15 mouse cellular contexts compared by ENCODE assay signal in genomic region chr3:68555087-68555662, GRCm38 (mm10).
DNase-seq lines count a peak whose midpoint lies in the region; ATAC-seq lines count a peak whose summit lies in the region.
"Had no signal": no experiment of that assay in that cellular context is flagged by ENCODE, and none has a peak within 500 bp of the region (broad histone marks: within the 10 kb centered on the region; RNA-seq: fewer than 3 reads in every experiment).

No protein-coding gene starts in this region.

- no peaks in the 10 kb centered on the region for H3K27me3 ChIP-seq in heart, embryonic 15.5 days
- no peaks in the 10 kb centered on the region for H3K27me3 ChIP-seq in forebrain, embryonic 14.5 days (replicated peaks; ENCODE audit: control insufficient read depth, insufficient read depth, low read length)
- H3K27me3 ChIP-seq: neural tube, embryonic 12.5 days had no signal

- no peak overlapping the region for H3K4me2 ChIP-seq in heart, embryonic 15.5 days
- H3K4me2 ChIP-seq in forebrain, embryonic 14.5 days (ENCODE audit: low read length): no peak overlapping the region
- H3K4me2 ChIP-seq: neural tube, embryonic 12.5 days had no signal

- no peak overlapping the region for H3K9ac ChIP-seq in heart, embryonic 15.5 days
- no peak overlapping the region for H3K9ac ChIP-seq in forebrain, embryonic 14.5 days (ENCODE audit: low read length)
- H3K9ac ChIP-seq: neural tube, embryonic 12.5 days had no signal

- no peaks in the 10 kb centered on the region for H3K36me3 ChIP-seq in heart, embryonic 15.5 days
- H3K36me3 ChIP-seq in forebrain, embryonic 14.5 days (ENCODE audit: control insufficient read depth, insufficient read depth, low read length): no peaks in the 10 kb centered on the region
- H3K36me3 ChIP-seq: neural tube, embryonic 12.5 days had no signal

- peaks cover 26% of the 10 kb centered on the region for H3K4me1 ChIP-seq in heart, embryonic 15.5 days (replicated peaks)
- H3K4me1 ChIP-seq in forebrain, embryonic 14.5 days (ENCODE audit: control insufficient read depth, insufficient read depth, low read length): no peaks in the 10 kb centered on the region

- ATAC-seq in heart, embryonic 15.5 days (replicated peaks; ENCODE audit: insufficient number of reproducible peaks, insufficient read depth, low FRiP score, low read depth): peak; percentile 24; the same call in 1 of the 2 replicates
- ATAC-seq in common myeloid progenitor, adult 5-6 weeks (replicated peaks; ENCODE audit: low read depth, poor library complexity, severe bottlenecking): peak; percentile 60
- no peak for ATAC-seq in forebrain, embryonic 14.5 days
- ATAC-seq: CD4-positive, CD25-positive, alpha-beta regulatory T cell, adult 4 months; forebrain, embryonic 16.5 days had no signal

- no peak overlapping the region for H3K27ac ChIP-seq in heart, embryonic 15.5 days
- no peak overlapping the region for H3K27ac ChIP-seq in forebrain, embryonic 14.5 days (ENCODE audit: low read depth, low read length)
- H3K27ac ChIP-seq: neural tube, embryonic 12.5 days had no signal

- DNase-seq in heart, adult 18-20 months: no peak
- peak; percentile 73 for DNase-seq in 416B (ENCODE audit: low read depth)
- DNase-seq in lung, postnatal 25 days (ENCODE audit: low spot score): peak; percentile 28
- DNase-seq in forebrain, embryonic 14.5 days (ENCODE audit: low spot score): no peak
- DNase-seq in adrenal gland, adult 2 months: no peak
- DNase-seq: adrenal gland, postnatal 25 days; cerebellum, adult 8-10 months; kidney, postnatal 14 days; thymus, adult 18-20 months had no signal

- 29% methylated on average over 4 of the region's 4 CpGs for WGBS in heart, embryonic 15.5 days
- WGBS in forebrain, embryonic 14.5 days: 85% methylated on average over 4 of the region's 4 CpGs

- no peak overlapping the region for H3K4me3 ChIP-seq in heart, embryonic 15.5 days
- H3K4me3 ChIP-seq in forebrain, embryonic 14.5 days (ENCODE audit: low read depth, low read length): no peak overlapping the region
- H3K4me3 ChIP-seq: megakaryocyte, embryonic 14.5 days; neural tube, embryonic 12.5 days had no signal

- H3K9me3 ChIP-seq in heart, embryonic 15.5 days (replicated peaks): no peaks in the 10 kb centered on the region
- no peaks in the 10 kb centered on the region for H3K9me3 ChIP-seq in forebrain, embryonic 14.5 days (replicated peaks; ENCODE audit: control insufficient read depth, low read length)
- H3K9me3 ChIP-seq: megakaryocyte, embryonic 14.5 days; neural tube, embryonic 12.5 days had no signal

Comparison
In these comparisons a context has a peak if more than half of its experiments do, and no peak if none do; other contexts are left out.
1. DNase-seq: peak in 416B (single experiment) and lung, postnatal 25 days (single experiment); none in heart, adult 18-20 months (0 of 2), forebrain, embryonic 14.5 days (single experiment) and adrenal gland, adult 2 months (single experiment).